Mouse (Mus musculus): Measurements from ENCODE around the gene Lin7c. TPM values are rescaled to one million over a fixed set of nuclear protein-coding genes. Genes with fewer than 3 reads are reported as not detected.

The Lin7c gene
- polyA plus RNA-seq, 1 experiment = 14.4 TPM

GRCm38 (mm10) chr2:109949519-109949918 lies 58.9 kb downstream of the Lin7c start:
- TF ChIP-seq CTCF (IDR thresholded peaks at IDR 0.05; ENCODE audit: control insufficient read depth, insufficient read depth, low read length) (no peak), POLR2A (IDR thresholded peaks at IDR 0.05; ENCODE audit: borderline replicate concordance, control insufficient read depth, low read depth, low read length) (no peak)
- Histone ChIP-seq H3K4me1 (ENCODE audit: control insufficient read depth, insufficient read depth, low read length) (no peaks in the 10 kb centered on the region), H3K4me3 (replicated peaks; ENCODE audit: control insufficient read depth, low read depth, low read length) (no peak overlapping the region), H3K27ac (ENCODE audit: control insufficient read depth, insufficient read depth, low read depth, low read length, poor library complexity) (no peak overlapping the region)

DNA sequence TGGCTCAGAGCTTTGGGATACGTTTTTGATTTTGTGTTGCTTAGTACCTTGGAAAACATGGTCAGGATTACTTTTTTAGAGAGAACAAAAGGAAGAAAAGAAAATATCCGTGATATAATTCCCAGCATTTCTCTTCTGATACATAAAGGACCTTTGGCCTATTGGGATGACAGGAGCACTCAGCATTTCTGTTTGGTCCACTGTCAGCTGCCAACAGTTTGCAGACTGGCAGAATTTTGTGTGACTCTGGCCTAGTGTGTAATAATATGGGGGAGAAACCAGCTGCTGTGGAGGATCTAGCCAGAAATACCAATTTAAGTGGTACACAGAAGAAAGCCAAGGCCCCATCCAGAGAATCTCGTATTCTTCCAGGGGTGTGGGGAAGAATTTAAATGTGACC lies 59.7 kb downstream of the Lin7c start:
- Histone ChIP-seq H3K4me3 (replicated peaks; ENCODE audit: control insufficient read depth, low read depth, low read length) (no peak overlapping the region), H3K4me1 (ENCODE audit: control insufficient read depth, insufficient read depth, low read length) (no peaks in the 10 kb centered on the region), H3K27ac (ENCODE audit: control insufficient read depth, insufficient read depth, low read depth, low read length, poor library complexity) (no peak overlapping the region)
- TF ChIP-seq CTCF (IDR thresholded peaks at IDR 0.05; ENCODE audit: control insufficient read depth, insufficient read depth, low read length) (no peak), POLR2A (IDR thresholded peaks at IDR 0.05; ENCODE audit: borderline replicate concordance, control insufficient read depth, low read depth, low read length) (no peak)
- WGBS = 76% methylated on average over 3 of the region's 3 CpGs

Other genes with a start within 250 kb of the Lin7c start
- gene Bdnf, start 216.2 kb upstream of the Lin7c start, polyA plus RNA-seq (2011; ENCODE audit: insufficient read depth, insufficient read length, low replicate concordance, missing spikeins) = 0.40 TPM in 1 of 2 replicates, not detected in the other
- 0.70 and 1.8 TPM in 2 replicates for gene Lgr4, start 26.8 kb downstream of the Lin7c start, polyA plus RNA-seq (2011; ENCODE audit: insufficient read depth, insufficient read length, low replicate concordance, missing spikeins)
- gene Ccdc34, start 127.0 kb downstream of the Lin7c start, polyA plus RNA-seq (2011; ENCODE audit: insufficient read depth, insufficient read length, low replicate concordance, missing spikeins) = 32.8 and 43.6 TPM in 2 replicates

Measured in bone marrow, adult 2 months (tissue).